Mouse (Mus musculus) hindbrain, embryonic 12.5 days (tissue): Measurements from ENCODE around the gene Ercc1. TPM values are rescaled to one million over a fixed set of nuclear protein-coding genes. Genes with fewer than 3 reads are reported as not detected.
A peak's percentile ranks its signal among the peaks of the same experiment; 100 is the strongest.

Experiments
- microRNA counts: library from miRNA; unstranded; fragments of <30 nt; microRNA quantifications from one replicate; lab custom pipeline; 2017
- microRNA-seq: library from miRNA; unstranded; fragments of <30 nt; microRNA quantifications from one replicate; pipeline ENCODE4, GENCODE M21; 2017
- polyA plus RNA-seq: library from polyadenylated mRNA; unstranded; fragments of >200 nt; fragmentation: Nextera tagmentation; extraction: Ambion mirVana; gene quantifications from 2 replicates; pipeline ENCODE4 v1.2.1, GENCODE M21; 2016

Ercc1 gene
- polyA plus RNA-seq, 1 experiment from 2014 or later: 95.6 TPM

MicroRNA genes within 50 kb of the gene (microRNA counts, 519-probe panel; counts per million panel counts)
- microRNA mmu-miR-343 (lab: Ali Mortazavi, UCI): 470 counts per million, percentile 58 among the panel's probes with 10 or more counts

Small RNA genes lying within 50 kb of the gene (microRNA-seq; reads per million reads assigned to microRNA genes)
- not detected for gene Mir343

Other genes with a start within 250 kb of the Ercc1 start
- gene Gm4969, start 226.4 kb upstream of the Ercc1 start, polyA plus RNA-seq: 1.8 TPM in 2 replicates
- 20.9 TPM in 2 replicates for gene Fbxo46, start 224.9 kb upstream of the Ercc1 start, polyA plus RNA-seq
- 21.2 and 22.8 TPM in 2 replicates for gene Qpctl, start 195.5 kb upstream of the Ercc1 start, polyA plus RNA-seq
- 118 and 122 TPM in 2 replicates for gene Snrpd2, start 195.1 kb upstream of the Ercc1 start, polyA plus RNA-seq
- 1.4 and 2.0 TPM in 2 replicates for gene Gipr, start 178.7 kb upstream of the Ercc1 start, polyA plus RNA-seq
- 6.1 and 7.2 TPM in 2 replicates for gene Eml2, start 168.4 kb upstream of the Ercc1 start, polyA plus RNA-seq
- gene Gpr4, start 132.2 kb upstream of the Ercc1 start, polyA plus RNA-seq: 2.2 and 2.4 TPM in 2 replicates
- gene Opa3, start 116.4 kb upstream of the Ercc1 start, polyA plus RNA-seq: 41.1 and 41.7 TPM in 2 replicates
- 52.7 and 60.3 TPM in 2 replicates for gene Vasp, start 73.0 kb upstream of the Ercc1 start, polyA plus RNA-seq
- 0.17 TPM in 1 of 2 replicates, not detected in the other for gene Ppm1n, start 64.7 kb upstream of the Ercc1 start, polyA plus RNA-seq
- gene Rtn2, start 62.2 kb upstream of the Ercc1 start, polyA plus RNA-seq: 67.8 and 68.0 TPM in 2 replicates
- gene Fosb, start 34.7 kb upstream of the Ercc1 start, polyA plus RNA-seq: 0.10 TPM in 1 of 2 replicates, not detected in the other
- gene Cd3eap, start 14.7 kb downstream of the Ercc1 start, polyA plus RNA-seq: 17.3 and 20.4 TPM in 2 replicates
- gene Ppp1r13l, start 15.0 kb downstream of the Ercc1 start, polyA plus RNA-seq: 4.7 and 5.5 TPM in 2 replicates
- gene Ercc2, start 37.2 kb downstream of the Ercc1 start, polyA plus RNA-seq: 21.3 and 24.6 TPM in 2 replicates
- 3.2 and 4.1 TPM in 2 replicates for gene Klc3, start 59.3 kb downstream of the Ercc1 start, polyA plus RNA-seq
- 0.23 and 0.34 TPM in 2 replicates for gene Ckm, start 60.0 kb downstream of the Ercc1 start, polyA plus RNA-seq
- 20.0 and 21.6 TPM in 2 replicates for gene Mark4, start 114.0 kb downstream of the Ercc1 start, polyA plus RNA-seq
- gene Exoc3l2, start 118.6 kb downstream of the Ercc1 start, polyA plus RNA-seq: 1.0 and 1.5 TPM in 2 replicates
- 4.6 and 4.8 TPM in 2 replicates for gene Bloc1s3, start 163.6 kb downstream of the Ercc1 start, polyA plus RNA-seq
- gene Trappc6a, start 163.6 kb downstream of the Ercc1 start, polyA plus RNA-seq: 41.7 and 48.1 TPM in 2 replicates
- 0.23 TPM in 1 of 2 replicates, not detected in the other for gene Nkpd1, start 173.1 kb downstream of the Ercc1 start, polyA plus RNA-seq
- 41.7 and 43.8 TPM in 2 replicates for gene Ppp1r37, start 218.3 kb downstream of the Ercc1 start, polyA plus RNA-seq
- 0.30 TPM in 1 of 2 replicates, not detected in the other for gene Zfp296, start 232.5 kb downstream of the Ercc1 start, polyA plus RNA-seq
- 121 and 145 TPM in 2 replicates for gene Gemin7, start 232.8 kb downstream of the Ercc1 start, polyA plus RNA-seq